Mouse (Mus musculus): ENCODE measurements around the gene Wipf3. TPM values are rescaled to one million over a fixed set of nuclear protein-coding genes. Genes with fewer than 3 reads are reported as not detected.
A peak's percentile ranks its signal among the peaks of the same experiment; 100 is the strongest.

The Wipf3 gene
- polyA plus RNA-seq, 1 experiment from 2014 or later: 1.7 TPM

GRCm38 (mm10) chr6:54391765-54392164 is 37.6 kb upstream of the Wipf3 start:
- Histone ChIP-seq H3K36me3 (ENCODE audit: control insufficient read depth, insufficient read depth, low read length) (no peaks in the 10 kb centered on the region), H3K9ac (ENCODE audit: low read depth, low read length) (no peak overlapping the region), H3K4me3 (ENCODE audit: low read depth, low read length) (no peak overlapping the region), H3K27ac (replicated peaks; ENCODE audit: low read depth, low read length) (no peak overlapping the region), H3K9me3 (ENCODE audit: control insufficient read depth, low read length) (no peaks in the 10 kb centered on the region), H3K4me2 (ENCODE audit: low read depth, low read length) (no peak overlapping the region), H3K27me3 (replicated peaks; ENCODE audit: control insufficient read depth, insufficient read depth, low read length) (no peaks in the 10 kb centered on the region), H3K4me1 (ENCODE audit: control insufficient read depth, insufficient read depth, low read length) (peaks cover 20% of the 10 kb centered on the region; the same call in 1 of the 2 replicates)
- no peak for ATAC-seq (ENCODE audit: low read depth)
- DNase-seq (ENCODE audit: low spot score): peak; percentile 90
- WGBS: 4% methylated on average over 3 of the region's 3 CpGs

GRCm38 (mm10) chr6:54393886-54394285 is 35.5 kb upstream of the Wipf3 start:
- no peak overlapping the region for H3K9ac ChIP-seq (ENCODE audit: low read depth, low read length)
- ATAC-seq (ENCODE audit: low read depth) (no peak), DNase-seq (ENCODE audit: low spot score) (no peak)
- WGBS: 69% methylated on average over 6 of the region's 6 CpGs
- no peaks in the 10 kb centered on the region for H3K36me3 ChIP-seq (ENCODE audit: control insufficient read depth, insufficient read depth, low read length)
- no peak overlapping the region for H3K27ac ChIP-seq (replicated peaks; ENCODE audit: low read depth, low read length)
- no peaks in the 10 kb centered on the region for H3K27me3 ChIP-seq (replicated peaks; ENCODE audit: control insufficient read depth, insufficient read depth, low read length)
- H3K4me3 ChIP-seq (ENCODE audit: low read depth, low read length): no peak overlapping the region
- no peak overlapping the region for H3K4me2 ChIP-seq (ENCODE audit: low read depth, low read length)
- H3K9me3 ChIP-seq (ENCODE audit: control insufficient read depth, low read length): no peaks in the 10 kb centered on the region
- H3K4me1 ChIP-seq (ENCODE audit: control insufficient read depth, insufficient read depth, low read length): peaks cover 7% of the 10 kb centered on the region; the same call in 1 of the 2 replicates

GRCm38 (mm10) chr6:54399194-54399923 is 30.0 kb upstream of the Wipf3 start:
- ATAC-seq (ENCODE audit: low read depth) (no peak), DNase-seq (ENCODE audit: low spot score) (peak; percentile 78)
- Histone ChIP-seq H3K4me1 (ENCODE audit: control insufficient read depth, insufficient read depth, low read length) (peaks cover 10% of the 10 kb centered on the region; the same call in 1 of the 2 replicates), H3K36me3 (ENCODE audit: control insufficient read depth, insufficient read depth, low read length) (no peaks in the 10 kb centered on the region), H3K9ac (ENCODE audit: low read depth, low read length) (no peak overlapping the region), H3K27me3 (replicated peaks; ENCODE audit: control insufficient read depth, insufficient read depth, low read length) (no peaks in the 10 kb centered on the region), H3K4me3 (ENCODE audit: low read depth, low read length) (no peak overlapping the region), H3K9me3 (ENCODE audit: control insufficient read depth, low read length) (no peaks in the 10 kb centered on the region), H3K4me2 (ENCODE audit: low read depth, low read length) (no peak overlapping the region), H3K27ac (replicated peaks; ENCODE audit: low read depth, low read length) (no peak overlapping the region)
- WGBS: 34% methylated on average over 11 of the region's 11 CpGs

GRCm38 (mm10) chr6:54401503-54401902 is 27.9 kb upstream of the Wipf3 start:
- Histone ChIP-seq H3K27me3 (replicated peaks; ENCODE audit: control insufficient read depth, insufficient read depth, low read length) (no peaks in the 10 kb centered on the region), H3K9ac (ENCODE audit: low read depth, low read length) (no peak overlapping the region), H3K4me3 (ENCODE audit: low read depth, low read length) (no peak overlapping the region), H3K36me3 (ENCODE audit: control insufficient read depth, insufficient read depth, low read length) (no peaks in the 10 kb centered on the region), H3K4me1 (ENCODE audit: control insufficient read depth, insufficient read depth, low read length) (peaks cover 9% of the 10 kb centered on the region; the same call in 1 of the 2 replicates), H3K9me3 (ENCODE audit: control insufficient read depth, low read length) (no peaks in the 10 kb centered on the region), H3K27ac (replicated peaks; ENCODE audit: low read depth, low read length) (no peak overlapping the region), H3K4me2 (ENCODE audit: low read depth, low read length) (no peak overlapping the region)
- 88% methylated on average over 2 of the region's 2 CpGs for WGBS
- no peak for DNase-seq (ENCODE audit: low spot score)
- no peak for ATAC-seq (ENCODE audit: low read depth)

GRCm38 (mm10) chr6:54404916-54405315 is 24.5 kb upstream of the Wipf3 start:
- Histone ChIP-seq H3K9me3 (ENCODE audit: control insufficient read depth, low read length) (no peaks in the 10 kb centered on the region), H3K4me1 (ENCODE audit: control insufficient read depth, insufficient read depth, low read length) (no peaks in the 10 kb centered on the region), H3K4me2 (ENCODE audit: low read depth, low read length) (no peak overlapping the region), H3K9ac (ENCODE audit: low read depth, low read length) (no peak overlapping the region), H3K4me3 (ENCODE audit: low read depth, low read length) (no peak overlapping the region), H3K27me3 (replicated peaks; ENCODE audit: control insufficient read depth, insufficient read depth, low read length) (no peaks in the 10 kb centered on the region), H3K27ac (replicated peaks; ENCODE audit: low read depth, low read length) (no peak overlapping the region), H3K36me3 (ENCODE audit: control insufficient read depth, insufficient read depth, low read length) (no peaks in the 10 kb centered on the region)
- no peak for ATAC-seq (ENCODE audit: low read depth)
- DNase-seq (ENCODE audit: low spot score): no peak
- 55% methylated on average over 2 of the region's 2 CpGs for WGBS

DNA sequence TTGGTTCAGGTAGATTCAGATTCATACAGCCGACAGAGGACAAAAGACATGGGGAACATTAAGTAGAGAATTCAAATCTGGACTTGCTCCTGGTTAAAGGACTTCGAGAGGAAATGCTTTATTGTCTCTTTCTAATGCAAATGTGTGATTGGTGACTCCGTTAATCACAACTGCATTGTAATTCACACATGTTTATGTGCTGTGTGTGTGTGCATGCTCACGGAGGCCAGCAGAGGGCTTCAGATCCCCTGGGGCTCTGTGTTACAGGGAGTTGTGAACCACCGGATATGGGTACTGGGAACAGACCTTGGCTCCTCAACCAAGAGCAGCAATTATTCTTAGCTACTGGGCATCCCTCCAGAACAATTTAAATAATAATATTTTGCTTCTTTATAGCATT is 23.3 kb upstream of the Wipf3 start:
- Histone ChIP-seq H3K27ac (replicated peaks; ENCODE audit: low read depth, low read length) (no peak overlapping the region), H3K4me3 (ENCODE audit: low read depth, low read length) (no peak overlapping the region), H3K4me1 (ENCODE audit: control insufficient read depth, insufficient read depth, low read length) (no peaks in the 10 kb centered on the region), H3K36me3 (ENCODE audit: control insufficient read depth, insufficient read depth, low read length) (no peaks in the 10 kb centered on the region), H3K9ac (ENCODE audit: low read depth, low read length) (no peak overlapping the region), H3K4me2 (ENCODE audit: low read depth, low read length) (no peak overlapping the region), H3K27me3 (replicated peaks; ENCODE audit: control insufficient read depth, insufficient read depth, low read length) (no peaks in the 10 kb centered on the region), H3K9me3 (ENCODE audit: control insufficient read depth, low read length) (no peaks in the 10 kb centered on the region)
- DNase-seq (ENCODE audit: low spot score) (no peak), ATAC-seq (ENCODE audit: low read depth) (no peak)
- WGBS: 86% methylated on average over 5 of the region's 5 CpGs

DNA sequence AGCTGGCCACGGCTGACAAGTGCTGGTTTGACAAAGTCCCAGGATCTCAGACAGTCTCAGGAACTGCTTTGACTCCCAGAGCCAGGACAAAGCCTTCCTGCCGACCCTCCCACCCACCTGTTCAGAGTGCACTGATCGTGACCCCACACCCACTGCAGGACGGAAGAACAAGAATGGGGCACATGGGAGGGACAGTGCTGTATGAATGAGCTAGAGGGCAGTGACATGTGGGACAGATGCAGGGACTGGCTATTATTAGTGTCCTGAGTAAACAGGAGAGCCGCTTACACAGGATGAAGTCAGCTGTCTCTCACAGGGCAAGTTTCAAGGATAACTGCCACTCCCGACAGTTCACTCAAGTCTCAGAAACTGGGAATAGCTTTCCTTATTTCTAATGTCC is 20.1 kb upstream of the Wipf3 start:
- ATAC-seq (ENCODE audit: low read depth) (peak; percentile 78), DNase-seq (ENCODE audit: low spot score) (peak; percentile 56)
- Histone ChIP-seq H3K4me3 (ENCODE audit: low read depth, low read length) (no peak overlapping the region), H3K36me3 (ENCODE audit: control insufficient read depth, insufficient read depth, low read length) (no peaks in the 10 kb centered on the region), H3K27me3 (replicated peaks; ENCODE audit: control insufficient read depth, insufficient read depth, low read length) (no peaks in the 10 kb centered on the region), H3K4me1 (ENCODE audit: control insufficient read depth, insufficient read depth, low read length) (no peaks in the 10 kb centered on the region), H3K4me2 (ENCODE audit: low read depth, low read length) (no peak overlapping the region), H3K27ac (replicated peaks; ENCODE audit: low read depth, low read length) (no peak overlapping the region), H3K9ac (ENCODE audit: low read depth, low read length) (no peak overlapping the region), H3K9me3 (ENCODE audit: control insufficient read depth, low read length) (no peaks in the 10 kb centered on the region)
- WGBS: 39% methylated on average over 6 of the region's 6 CpGs

DNA sequence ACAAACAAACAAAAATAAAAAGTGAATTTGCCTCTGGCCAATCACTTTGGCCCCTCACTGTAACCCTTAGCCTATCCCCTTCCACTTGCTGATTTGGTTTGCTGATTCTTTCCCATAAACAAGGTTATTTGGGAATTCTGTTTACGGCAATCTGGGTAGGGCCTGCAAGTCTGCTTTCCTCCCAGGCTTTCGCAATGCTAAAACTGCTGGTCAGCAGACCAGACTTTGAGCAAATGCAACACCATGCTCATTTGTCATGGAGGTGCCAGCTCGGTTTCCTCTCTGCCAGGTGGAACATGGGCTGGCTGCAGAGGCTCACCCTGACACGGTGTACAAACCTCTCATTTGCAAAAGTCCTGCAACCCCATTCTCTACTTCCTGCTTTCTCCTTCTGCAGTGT is 19.0 kb upstream of the Wipf3 start:
- ATAC-seq (ENCODE audit: low read depth) (no peak), DNase-seq (ENCODE audit: low spot score) (no peak)
- H3K27ac ChIP-seq (replicated peaks; ENCODE audit: low read depth, low read length): no peak overlapping the region
- no peak overlapping the region for H3K4me2 ChIP-seq (ENCODE audit: low read depth, low read length)
- H3K4me1 ChIP-seq (ENCODE audit: control insufficient read depth, insufficient read depth, low read length): no peaks in the 10 kb centered on the region
- H3K36me3 ChIP-seq (ENCODE audit: control insufficient read depth, insufficient read depth, low read length): no peaks in the 10 kb centered on the region
- no peaks in the 10 kb centered on the region for H3K9me3 ChIP-seq (ENCODE audit: control insufficient read depth, low read length)
- no peak overlapping the region for H3K9ac ChIP-seq (ENCODE audit: low read depth, low read length)
- H3K27me3 ChIP-seq (replicated peaks; ENCODE audit: control insufficient read depth, insufficient read depth, low read length): no peaks in the 10 kb centered on the region
- 63% methylated on average over 4 of the region's 4 CpGs for WGBS
- no peak overlapping the region for H3K4me3 ChIP-seq (ENCODE audit: low read depth, low read length)

DNA sequence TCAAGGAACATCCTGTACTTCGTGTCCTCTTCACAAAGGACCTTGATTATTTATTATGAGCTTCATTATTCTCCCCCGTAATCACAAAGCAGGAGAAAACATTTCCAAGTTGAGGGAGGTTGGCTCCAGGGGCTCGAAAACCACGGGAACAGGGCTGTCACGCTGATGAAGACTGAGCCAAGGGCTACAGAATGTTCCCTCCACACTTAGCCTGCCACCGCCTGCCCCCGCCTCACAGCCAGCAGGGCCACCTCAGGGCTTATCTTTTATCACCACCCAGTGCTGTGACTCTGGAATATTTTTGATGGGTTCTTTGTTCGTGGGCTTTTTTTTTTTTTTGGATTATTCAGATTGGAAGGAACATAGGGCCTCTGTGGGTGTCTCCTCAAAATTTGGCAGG is 17.8 kb upstream of the Wipf3 start:
- Histone ChIP-seq H3K27me3 (replicated peaks; ENCODE audit: control insufficient read depth, insufficient read depth, low read length) (no peaks in the 10 kb centered on the region), H3K9ac (ENCODE audit: low read depth, low read length) (no peak overlapping the region), H3K4me2 (ENCODE audit: low read depth, low read length) (no peak overlapping the region), H3K36me3 (ENCODE audit: control insufficient read depth, insufficient read depth, low read length) (no peaks in the 10 kb centered on the region), H3K27ac (replicated peaks; ENCODE audit: low read depth, low read length) (no peak overlapping the region), H3K4me1 (ENCODE audit: control insufficient read depth, insufficient read depth, low read length) (no peaks in the 10 kb centered on the region), H3K4me3 (ENCODE audit: low read depth, low read length) (no peak overlapping the region), H3K9me3 (ENCODE audit: control insufficient read depth, low read length) (no peaks in the 10 kb centered on the region)
- WGBS: 74% methylated on average over 8 of the region's 8 CpGs
- DNase-seq (ENCODE audit: low spot score): no peak
- no peak for ATAC-seq (ENCODE audit: low read depth)
